Mouse (Mus musculus) intestine, embryonic 16.5 days (tissue): ENCODE data around the gene Pde10a. TPM values are rescaled to one million over a fixed set of nuclear protein-coding genes. Genes with fewer than 3 reads are reported as not detected.

ENCODE experiments used
- ATAC-seq: fragments of 200-750 bp; cut with Nextera tagmentation; 2 replicates; pipeline ENCODE4 v1.8.0; 2017; ENCODE audit warnings: moderate TSS enrichment, moderate library complexity
- H3K27ac ChIP-seq: fragments of 300-500 bp; sonication (generic); 2 replicates; pipeline ENCODE4 v1.5.1; 2014; ENCODE audit warnings: mild to moderate bottlenecking, low read length
- H3K27me3 ChIP-seq: fragments of 300-500 bp; sonication (generic); replicated peaks from 2 replicates; pipeline ENCODE4 v1.6.1; 2014; ENCODE audit warnings: low read length, control low read depth, mixed read lengths; ENCODE audit not compliant: control insufficient read depth, insufficient read depth
- H3K36me3 ChIP-seq: fragments of 300-500 bp; sonication (generic); 2 replicates; pipeline ENCODE4 v1.6.1; 2014; ENCODE audit warnings: low read length, control low read depth; ENCODE audit not compliant: control insufficient read depth, insufficient read depth
- H3K4me1 ChIP-seq: fragments of 300-500 bp; sonication (generic); 2 replicates; pipeline ENCODE4 v1.6.1; 2014; ENCODE audit warnings: low read length, control low read depth, mixed read lengths; ENCODE audit not compliant: control insufficient read depth, insufficient read depth
- H3K4me2 ChIP-seq: fragments of 300-500 bp; sonication (generic); 2 replicates; pipeline ENCODE4 v1.6.1; 2014; ENCODE audit warnings: low read depth, low read length, control low read depth
- H3K4me3 ChIP-seq: fragments of 300-500 bp; sonication (generic); 2 replicates; pipeline ENCODE4 v1.5.1; 2014; ENCODE audit warnings: mild to moderate bottlenecking, low read length
- H3K9ac ChIP-seq: fragments of 300-500 bp; sonication (generic); 2 replicates; pipeline ENCODE4 v1.6.1; 2014; ENCODE audit warnings: low read depth, low read length
- H3K9me3 ChIP-seq: fragments of 300-500 bp; sonication (generic); 2 replicates; pipeline ENCODE4 v1.6.1; 2016; ENCODE audit warnings: low read length, control low read depth; ENCODE audit not compliant: control insufficient read depth
- WGBS: fragments of 180-500 bp; shearing (Covaris S2); extraction: QIAGEN DNeasy Blood & Tissue Kit; methylation state at CpG from one replicate; pipeline ENCODE4 v1.1.7; 2014; 5-methylcytosine and 5-hydroxymethylcytosine counted together
- polyA plus RNA-seq: library from polyadenylated mRNA; unstranded; fragments of >200 nt; fragmentation: Nextera tagmentation; extraction: Ambion mirVana; gene quantifications from 2 replicates; pipeline ENCODE4 v1.2.1, GENCODE M21; 2015

The Pde10a gene
- polyA plus RNA-seq, 1 experiment from 2014 or later: 1.0 TPM

DNA sequence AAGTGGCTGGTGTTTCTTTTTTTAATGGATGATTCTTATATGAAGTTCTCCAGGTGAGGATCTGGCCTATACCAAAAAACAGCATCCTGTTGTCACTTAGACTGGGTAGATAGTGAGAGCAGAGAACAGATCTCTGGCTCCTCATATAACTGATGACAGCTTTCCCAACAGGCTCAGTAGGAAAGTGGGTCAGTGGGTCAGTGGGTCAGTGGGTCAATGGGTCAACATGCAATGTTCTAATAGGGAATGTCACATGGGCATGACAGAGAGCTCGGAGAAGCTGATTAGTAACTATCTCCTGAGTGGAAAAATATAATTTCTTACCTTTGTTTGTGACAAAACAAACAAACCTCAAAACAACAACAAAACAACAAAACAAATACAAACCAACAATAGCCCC is 470.2 kb downstream of the Pde10a start:
- no peak overlapping the region for H3K9ac ChIP-seq
- no peaks in the 10 kb centered on the region for H3K27me3 ChIP-seq
- H3K4me2 ChIP-seq: no peak overlapping the region
- H3K4me1 ChIP-seq: no peaks in the 10 kb centered on the region
- 56% methylated on average over 1 of the region's 1 CpGs for WGBS
- H3K27ac ChIP-seq: no peak overlapping the region
- no peak for ATAC-seq
- H3K36me3 ChIP-seq: no peaks in the 10 kb centered on the region
- H3K4me3 ChIP-seq: no peak overlapping the region
- H3K9me3 ChIP-seq: no peaks in the 10 kb centered on the region

DNA sequence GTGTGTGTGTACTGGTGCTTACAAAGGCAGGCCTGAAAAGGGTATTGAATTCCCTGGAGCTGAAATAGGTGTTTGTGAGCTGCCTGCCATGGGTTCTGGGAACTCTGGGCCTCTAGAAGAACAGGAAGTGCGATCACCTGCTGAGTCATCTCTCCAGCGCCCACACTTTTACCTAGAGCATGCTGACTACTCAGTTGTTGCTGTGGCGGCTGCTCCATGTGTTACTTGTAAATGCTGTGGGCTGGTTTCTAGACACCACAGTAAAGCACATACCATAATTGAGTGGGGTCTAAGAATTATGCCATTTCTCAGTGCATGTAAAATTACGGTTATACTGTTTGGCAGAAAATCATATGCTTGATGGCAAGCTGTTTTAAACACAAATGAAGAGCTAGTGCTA is 477.3 kb downstream of the Pde10a start:
- H3K27ac ChIP-seq: no peak overlapping the region
- no peaks in the 10 kb centered on the region for H3K27me3 ChIP-seq
- H3K4me3 ChIP-seq: no peak overlapping the region
- ATAC-seq: no peak
- no peaks in the 10 kb centered on the region for H3K4me1 ChIP-seq
- H3K9ac ChIP-seq: no peak overlapping the region
- H3K9me3 ChIP-seq: no peaks in the 10 kb centered on the region
- H3K4me2 ChIP-seq: no peak overlapping the region
- no peaks in the 10 kb centered on the region for H3K36me3 ChIP-seq
- 74% methylated on average over 4 of the region's 4 CpGs for WGBS

DNA sequence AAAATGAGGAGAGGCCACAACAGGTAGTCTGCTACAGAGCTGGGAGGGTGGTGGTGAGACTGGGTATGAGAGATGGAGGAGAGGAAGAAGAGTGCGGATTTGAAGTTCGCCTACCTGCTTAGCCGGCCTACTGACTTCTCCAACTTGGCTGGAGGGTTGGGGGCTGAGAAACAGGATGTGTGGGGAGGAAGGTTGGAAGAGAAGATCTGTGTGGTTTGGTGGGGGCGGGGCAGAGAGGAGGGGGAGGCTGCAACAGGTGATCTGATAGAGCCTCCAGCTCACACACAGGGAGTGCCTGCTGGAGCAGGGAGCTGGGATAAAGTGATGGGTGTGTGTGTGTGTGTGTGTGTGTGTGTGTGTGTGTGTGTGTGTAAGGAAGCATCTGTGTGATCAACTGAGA is 479.3 kb downstream of the Pde10a start:
- WGBS: 77% methylated on average over 4 of the region's 4 CpGs
- no peak overlapping the region for H3K27ac ChIP-seq
- no peaks in the 10 kb centered on the region for H3K36me3 ChIP-seq
- ATAC-seq: no peak
- H3K4me2 ChIP-seq: no peak overlapping the region
- no peaks in the 10 kb centered on the region for H3K27me3 ChIP-seq
- no peaks in the 10 kb centered on the region for H3K4me1 ChIP-seq
- H3K9me3 ChIP-seq: no peaks in the 10 kb centered on the region
- H3K4me3 ChIP-seq: no peak overlapping the region
- no peak overlapping the region for H3K9ac ChIP-seq

- ATAC-seq: no peak
Measured at GRCm38 (mm10) chr17:9023198-9023942, 498.2 kb downstream of the Pde10a start.

DNA sequence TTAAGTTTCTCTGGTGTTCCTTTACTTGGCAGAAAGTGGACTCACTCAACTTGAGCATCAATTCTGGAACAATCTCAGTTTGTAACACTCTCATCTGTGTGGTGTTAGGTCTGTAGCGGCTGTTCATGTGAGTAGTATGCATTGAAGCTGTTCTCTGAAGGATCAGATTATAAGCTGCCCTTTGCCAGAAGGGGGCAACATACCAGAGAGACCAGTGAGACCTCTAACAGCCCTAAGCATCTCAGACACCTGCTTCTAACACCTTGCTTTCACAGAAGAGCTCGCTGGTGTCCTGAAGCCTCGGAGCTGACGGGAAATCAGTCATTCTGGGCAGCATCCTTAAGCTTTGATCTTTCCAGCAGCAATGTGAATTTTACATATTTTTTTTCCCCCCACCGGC is 505.0 kb downstream of the Pde10a start:
- no peak overlapping the region for H3K4me3 ChIP-seq
- no peaks in the 10 kb centered on the region; the same call in 1 of the 2 replicates for H3K27me3 ChIP-seq
- H3K27ac ChIP-seq: no peak overlapping the region
- H3K4me1 ChIP-seq: no peaks in the 10 kb centered on the region
- ATAC-seq: no peak
- no peak overlapping the region for H3K9ac ChIP-seq
- no peak overlapping the region for H3K4me2 ChIP-seq
- no peaks in the 10 kb centered on the region for H3K9me3 ChIP-seq
- WGBS: 63% methylated on average over 5 of the region's 5 CpGs
- H3K36me3 ChIP-seq: no peaks in the 10 kb centered on the region

More at GRCm38 (mm10) chr17:9023198-9023942, 498.2 kb downstream of the Pde10a start:
- Histone ChIP-seq H3K4me3 (no peak overlapping the region), H3K27me3 (no peaks in the 10 kb centered on the region), H3K4me2 (no peak overlapping the region), H3K27ac (no peak overlapping the region), H3K9me3 (no peaks in the 10 kb centered on the region), H3K9ac (no peak overlapping the region), H3K4me1 (no peaks in the 10 kb centered on the region), H3K36me3 (no peaks in the 10 kb centered on the region)
- WGBS: 31% methylated on average over 14 of the region's 14 CpGs

- Histone ChIP-seq H3K4me2 (peak overlapping the region; percentile 30), H3K9me3 (no peaks in the 10 kb centered on the region), H3K4me3 (no peak overlapping the region), H3K27ac (no peak overlapping the region), H3K4me1 (no peaks in the 10 kb centered on the region), H3K9ac (no peak overlapping the region), H3K27me3 (no peaks in the 10 kb centered on the region; the same call in 1 of the 2 replicates), H3K36me3 (no peaks in the 10 kb centered on the region)
- ATAC-seq: peak; percentile 63; the same call in 1 of the 2 replicates
- 15% methylated on average over 24 of the region's 24 CpGs for WGBS
Measured at GRCm38 (mm10) chr17:9031241-9032141, 506.3 kb downstream of the Pde10a start.

DNA sequence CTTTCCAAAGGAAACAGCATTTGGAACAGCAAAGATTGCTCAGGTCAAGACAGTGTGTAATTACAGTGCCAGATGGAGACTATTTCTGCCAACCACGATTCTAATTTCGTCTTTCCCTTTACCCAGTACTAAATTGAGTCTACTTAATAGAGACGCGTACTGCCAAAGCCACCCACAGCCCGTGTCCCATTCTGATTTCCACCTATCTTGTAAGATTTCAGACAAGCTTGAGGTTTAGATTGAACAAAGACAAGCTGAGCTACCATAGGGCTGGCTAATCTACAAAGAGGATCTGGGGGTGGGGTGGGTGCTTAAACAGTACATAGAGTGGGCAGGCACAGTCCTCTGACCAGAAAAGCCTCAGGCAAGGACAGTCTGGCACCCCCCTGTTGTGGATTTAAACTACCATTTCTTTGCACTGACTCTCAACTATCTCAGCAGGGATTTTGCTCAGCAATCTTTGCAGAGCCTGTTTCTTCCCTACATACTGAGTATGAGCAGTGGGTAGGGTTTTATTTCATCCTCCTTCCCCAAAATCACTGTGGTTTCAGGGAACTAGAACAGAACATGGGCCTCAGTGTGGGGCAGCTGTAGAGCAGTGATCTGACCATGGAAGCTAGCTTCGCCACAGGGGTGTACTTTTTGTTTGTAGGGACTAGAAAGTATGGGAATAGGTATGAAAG is 507.3 kb downstream of the Pde10a start:
- Histone ChIP-seq H3K36me3 (no peaks in the 10 kb centered on the region), H3K4me2 (no peak overlapping the region), H3K4me1 (no peaks in the 10 kb centered on the region), H3K27ac (no peak overlapping the region), H3K9ac (no peak overlapping the region), H3K9me3 (no peaks in the 10 kb centered on the region), H3K4me3 (no peak overlapping the region), H3K27me3 (no peaks in the 10 kb centered on the region; the same call in 1 of the 2 replicates)
- 75% methylated on average over 6 of the region's 6 CpGs for WGBS
- no peak for ATAC-seq

DNA sequence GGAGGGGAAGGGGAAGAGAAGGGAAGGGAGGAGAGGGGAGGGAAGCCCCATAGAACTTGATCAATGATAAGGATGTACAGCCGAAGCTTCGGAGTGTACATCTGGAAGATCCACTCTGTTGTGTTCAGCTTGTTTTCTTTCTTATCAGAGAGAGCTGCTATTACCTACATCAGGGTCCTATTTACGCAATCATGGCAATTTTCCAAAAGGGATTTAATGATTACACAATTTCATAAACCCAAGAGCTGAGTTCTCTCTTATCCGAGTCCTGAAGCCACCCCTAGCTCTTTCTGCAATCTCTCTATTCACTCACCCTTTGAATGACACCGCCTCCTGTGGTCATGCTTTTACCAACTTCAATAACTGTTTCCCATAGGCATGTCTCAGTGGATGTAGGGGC is 508.3 kb downstream of the Pde10a start:
- 69% methylated on average over 5 of the region's 5 CpGs for WGBS
- Histone ChIP-seq H3K9ac (no peak overlapping the region), H3K27me3 (no peaks in the 10 kb centered on the region; the same call in 1 of the 2 replicates), H3K27ac (no peak overlapping the region), H3K4me3 (no peak overlapping the region), H3K36me3 (no peaks in the 10 kb centered on the region), H3K4me2 (no peak overlapping the region), H3K4me1 (no peaks in the 10 kb centered on the region), H3K9me3 (no peaks in the 10 kb centered on the region)
- ATAC-seq: no peak
